Mouse (Mus musculus) limb, embryonic 12.5 days (tissue): Measurements from ENCODE around the gene Snrpg. TPM values are rescaled to one million over a fixed set of nuclear protein-coding genes. Genes with fewer than 3 reads are reported as not detected.

ENCODE experiments used
- ATAC-seq: fragments of 200-750 bp; cut with Nextera tagmentation; 2 replicates; pipeline ENCODE4 v1.8.0; 2017; ENCODE audit warnings: low read depth, moderate TSS enrichment; ENCODE audit not compliant: insufficient number of reproducible peaks, insufficient read depth, low FRiP score, low TSS enrichment
- H3K27ac ChIP-seq: fragments of 300-500 bp; sonication (generic); 2 replicates; pipeline ENCODE4 v1.5.1; 2016; ENCODE audit warnings: mild to moderate bottlenecking, moderate library complexity
- H3K27me3 ChIP-seq: fragments of 300-500 bp; sonication (generic); 2 replicates; pipeline ENCODE4 v1.6.1; 2016; ENCODE audit warnings: mild to moderate bottlenecking, moderate library complexity
- H3K36me3 ChIP-seq: fragments of 300-500 bp; sonication (generic); 2 replicates; pipeline ENCODE4 v1.6.1; 2016; ENCODE audit warnings: mild to moderate bottlenecking, moderate library complexity
- H3K4me1 ChIP-seq: fragments of 300-500 bp; sonication (generic); replicated peaks from 2 replicates; pipeline ENCODE4 v1.6.1; 2016
- H3K4me2 ChIP-seq: fragments of 300-500 bp; sonication (generic); 2 replicates; pipeline ENCODE4 v1.6.1; 2016; ENCODE audit warnings: mild to moderate bottlenecking, moderate library complexity
- H3K4me3 ChIP-seq: fragments of 300-500 bp; sonication (generic); replicated peaks from 2 replicates; pipeline ENCODE4 v1.5.1; 2016; ENCODE audit warnings: mild to moderate bottlenecking
- H3K9ac ChIP-seq: fragments of 300-500 bp; sonication (generic); replicated peaks from 2 replicates; pipeline ENCODE4 v1.6.1; 2016; ENCODE audit warnings: mild to moderate bottlenecking, moderate library complexity
- H3K9me3 ChIP-seq: fragments of 300-500 bp; sonication (generic); 2 replicates; pipeline ENCODE4 v1.6.1; 2016; ENCODE audit warnings: mild to moderate bottlenecking, moderate library complexity
- WGBS: fragments of 180-500 bp; shearing (Covaris S2); methylation state at CpG from one replicate; pipeline ENCODE4 v1.1.7; 2016; 5-methylcytosine and 5-hydroxymethylcytosine counted together
- polyA plus RNA-seq: library from polyadenylated mRNA; unstranded; fragments of >200 nt; fragmentation: Nextera tagmentation; extraction: Ambion mirVana; gene quantifications from 2 replicates; pipeline ENCODE4 v1.2.1, GENCODE M21; 2016

Snrpg gene
- polyA plus RNA-seq, 1 experiment from 2014 or later = 790 TPM

GRCm38 (mm10) chr6:86387313-86387712, 16.2 kb downstream of the Snrpg start:
- H3K36me3 ChIP-seq = peaks cover 69% of the 10 kb centered on the region
- H3K9me3 ChIP-seq = no peaks in the 10 kb centered on the region
- H3K9ac ChIP-seq = no peak overlapping the region
- no peak overlapping the region for H3K27ac ChIP-seq
- 87% methylated on average over 12 of the region's 12 CpGs for WGBS
- no peak overlapping the region for H3K4me3 ChIP-seq
- no peaks in the 10 kb centered on the region for H3K27me3 ChIP-seq
- H3K4me2 ChIP-seq = no peak overlapping the region
- H3K4me1 ChIP-seq = 0 out of 2 replicates have a peak, but pooled peaks cover 2% of the 10 kb centered on the region
- no peak for ATAC-seq

- ATAC-seq = no peak
- Histone ChIP-seq H3K9ac (no peak overlapping the region), H3K27ac (no peak overlapping the region), H3K4me3 (no peak overlapping the region), H3K4me1 (no peaks in the 10 kb centered on the region), H3K36me3 (peaks cover 78% of the 10 kb centered on the region), H3K9me3 (no peaks in the 10 kb centered on the region), H3K27me3 (no peaks in the 10 kb centered on the region), H3K4me2 (no peak overlapping the region)
- 80% methylated on average over 18 of the region's 18 CpGs for WGBS
Measured at GRCm38 (mm10) chr6:86388461-86388860, 17.4 kb downstream of the Snrpg start.

- ATAC-seq = no peak
- H3K9me3 ChIP-seq = no peaks in the 10 kb centered on the region
- no peak overlapping the region for H3K4me3 ChIP-seq
- H3K36me3 ChIP-seq = peaks cover 75% of the 10 kb centered on the region
- no peaks in the 10 kb centered on the region for H3K27me3 ChIP-seq
- H3K4me1 ChIP-seq = peaks cover 17% of the 10 kb centered on the region
- no peak overlapping the region for H3K9ac ChIP-seq
- 94% methylated on average over 5 of the region's 5 CpGs for WGBS
- no peak overlapping the region for H3K27ac ChIP-seq
- H3K4me2 ChIP-seq = no peak overlapping the region
Measured at GRCm38 (mm10) chr6:86391326-86391725, 20.2 kb downstream of the Snrpg start.

- Histone ChIP-seq H3K9me3 (no peaks in the 10 kb centered on the region), H3K36me3 (peaks cover 58% of the 10 kb centered on the region), H3K27ac (no peak overlapping the region), H3K4me1 (peaks cover 23% of the 10 kb centered on the region), H3K9ac (no peak overlapping the region), H3K4me2 (no peak overlapping the region), H3K4me3 (no peak overlapping the region), H3K27me3 (no peaks in the 10 kb centered on the region)
- 93% methylated on average over 1 of the region's 1 CpGs for WGBS
- ATAC-seq = no peak
Measured at GRCm38 (mm10) chr6:86393187-86393586, 22.1 kb downstream of the Snrpg start.

GRCm38 (mm10) chr6:86394078-86394720, 23.1 kb downstream of the Snrpg start:
- Histone ChIP-seq H3K27me3 (no peaks in the 10 kb centered on the region), H3K9ac (no peak overlapping the region), H3K4me2 (no peak overlapping the region), H3K9me3 (no peaks in the 10 kb centered on the region), H3K27ac (no peak overlapping the region), H3K36me3 (peaks cover 48% of the 10 kb centered on the region), H3K4me1 (peaks cover 23% of the 10 kb centered on the region), H3K4me3 (no peak overlapping the region)
- no peak for ATAC-seq
- 91% methylated on average over 17 of the region's 17 CpGs for WGBS

- H3K36me3 ChIP-seq = peaks cover 40% of the 10 kb centered on the region
- no peak overlapping the region for H3K27ac ChIP-seq
- H3K9ac ChIP-seq = no peak overlapping the region
- peak overlapping the region; percentile 90; the same call in 1 of the 2 replicates for H3K4me2 ChIP-seq
- H3K4me3 ChIP-seq = no peak overlapping the region; the same call in 1 of the 2 replicates
- no peaks in the 10 kb centered on the region for H3K9me3 ChIP-seq
- H3K27me3 ChIP-seq = 0 out of 2 replicates have a peak, but pooled peaks cover 2% of the 10 kb centered on the region
- no peak for ATAC-seq
- H3K4me1 ChIP-seq = peaks cover 23% of the 10 kb centered on the region
- 83% methylated on average over 9 of the region's 9 CpGs for whole genome bisulfite sequencing
Measured at GRCm38 (mm10) chr6:86395021-86395420, 23.9 kb downstream of the Snrpg start.

GRCm38 (mm10) chr6:86395969-86396368, 24.9 kb downstream of the Snrpg start:
- Histone ChIP-seq H3K27ac (peak overlapping the region; percentile 87; the same call in 1 of the 2 replicates), H3K4me2 (peak overlapping the region; percentile 90), H3K9ac (peak overlapping the region; percentile 81), H3K27me3 (0 out of 2 replicates have a peak, but pooled peaks cover 3% of the 10 kb centered on the region), H3K9me3 (no peaks in the 10 kb centered on the region), H3K4me3 (peak overlapping the region; percentile 87), H3K36me3 (peaks cover 30% of the 10 kb centered on the region), H3K4me1 (peaks cover 23% of the 10 kb centered on the region)
- WGBS = 39% methylated on average over 10 of the region's 10 CpGs
- ATAC-seq = no peak

- peaks cover 23% of the 10 kb centered on the region for H3K36me3 ChIP-seq
- H3K4me3 ChIP-seq = peak within 1 kb of the TSS; percentile 87
- H3K27ac ChIP-seq = peak within 1 kb of the TSS; percentile 87
- no peaks in the 10 kb centered on the region for H3K9me3 ChIP-seq
- peak; percentile 93 for ATAC-seq
- under 1% methylated on average over 51 of the region's 51 CpGs for WGBS
- peak within 1 kb of the TSS; percentile 90 for H3K4me2 ChIP-seq
- H3K4me1 ChIP-seq = peaks cover 23% of the 10 kb centered on the region
- H3K27me3 ChIP-seq = 0 out of 2 replicates have a peak, but pooled peaks cover 3% of the 10 kb centered on the region
- peak within 1 kb of the TSS; percentile 81 for H3K9ac ChIP-seq
Measured at GRCm38 (mm10) chr6:86396581-86397256, 25.6 kb downstream of the Snrpg start, which contains the start of gene Pcyox1. Gene Pcyox1, minus strand, starts transcription at chr6:86397154.

- 7% methylated on average over 14 of the region's 14 CpGs for WGBS
- Histone ChIP-seq H3K4me3 (peak overlapping the region; percentile 87), H3K27me3 (0 out of 2 replicates have a peak, but pooled peaks cover 3% of the 10 kb centered on the region), H3K27ac (no peak overlapping the region; the same call in 1 of the 2 replicates), H3K9me3 (no peaks in the 10 kb centered on the region), H3K36me3 (peaks cover 16% of the 10 kb centered on the region), H3K4me1 (peaks cover 23% of the 10 kb centered on the region), H3K9ac (peak overlapping the region; percentile 81), H3K4me2 (peak overlapping the region; percentile 90)
- ATAC-seq = no peak
Measured at GRCm38 (mm10) chr6:86397257-86397980, 26.3 kb downstream of the Snrpg start.

- Histone ChIP-seq H3K27me3 (0 out of 2 replicates have a peak, but pooled peaks cover 3% of the 10 kb centered on the region), H3K4me3 (no peak overlapping the region), H3K27ac (no peak overlapping the region), H3K9me3 (no peaks in the 10 kb centered on the region), H3K4me2 (no peak overlapping the region), H3K9ac (no peak overlapping the region), H3K36me3 (peaks cover 5% of the 10 kb centered on the region; the same call in 1 of the 2 replicates), H3K4me1 (peaks cover 23% of the 10 kb centered on the region)
- ATAC-seq = no peak
- WGBS = 78% methylated on average over 2 of the region's 2 CpGs
Measured at GRCm38 (mm10) chr6:86398986-86399385, 27.9 kb downstream of the Snrpg start.

GRCm38 (mm10) chr6:86399995-86400394, 28.9 kb downstream of the Snrpg start:
- Histone ChIP-seq H3K27ac (no peak overlapping the region), H3K9me3 (no peaks in the 10 kb centered on the region), H3K4me3 (no peak overlapping the region), H3K9ac (no peak overlapping the region), H3K27me3 (0 out of 2 replicates have a peak, but pooled peaks cover 3% of the 10 kb centered on the region), H3K4me2 (no peak overlapping the region), H3K36me3 (no peaks in the 10 kb centered on the region), H3K4me1 (peaks cover 19% of the 10 kb centered on the region)
- WGBS = 84% methylated on average over 2 of the region's 2 CpGs
- ATAC-seq = no peak
